Mouse (Mus musculus) kidney, postnatal 0 days (tissue): Measurements from ENCODE around the gene Olfr130. TPM values are rescaled to one million over a fixed set of nuclear protein-coding genes. Genes with fewer than 3 reads are reported as not detected.

Experiments
- ATAC-seq: fragments of 200-750 bp; cut with Nextera tagmentation; replicated peaks from 2 replicates; pipeline ENCODE4 v1.8.0; 2017; ENCODE audit warnings: low read depth, moderate number of reproducible peaks, moderate TSS enrichment, moderate library complexity; ENCODE audit not compliant: low FRiP score
- DNase-seq: peaks from one replicate; pipeline ENCODE4 v3.0.0-alpha.2; 2016; ENCODE audit warnings: low spot score
- H3K27ac ChIP-seq: fragments of 300-500 bp; sonication (generic); 2 replicates; pipeline ENCODE4 v1.5.1; 2014; ENCODE audit warnings: mild to moderate bottlenecking
- H3K27me3 ChIP-seq: fragments of 300-500 bp; sonication (generic); 2 replicates; pipeline ENCODE4 v1.6.1; 2014; ENCODE audit warnings: low read length, mixed read lengths; ENCODE audit not compliant: insufficient read depth
- H3K36me3 ChIP-seq: fragments of 300-500 bp; sonication (generic); 2 replicates; pipeline ENCODE4 v1.6.1; 2014; ENCODE audit warnings: low read length, mixed read lengths; ENCODE audit not compliant: insufficient read depth
- H3K4me1 ChIP-seq: fragments of 300-500 bp; sonication (generic); replicated peaks from 2 replicates; pipeline ENCODE4 v1.6.1; 2014; ENCODE audit warnings: antibody characterized with exemption, low read length, mixed read lengths; ENCODE audit not compliant: insufficient read depth
- H3K4me2 ChIP-seq: fragments of 300-500 bp; sonication (generic); 2 replicates; pipeline ENCODE4 v1.6.1; 2014; ENCODE audit warnings: mild to moderate bottlenecking, low read length, moderate library complexity, mixed read lengths
- H3K4me3 ChIP-seq: fragments of 300-500 bp; sonication (generic); replicated peaks from 2 replicates; pipeline ENCODE4 v1.5.1; 2014; ENCODE audit warnings: low read depth, low read length
- H3K9ac ChIP-seq: fragments of 300-500 bp; sonication (generic); 2 replicates; pipeline ENCODE4 v1.6.1; 2014; ENCODE audit warnings: low read depth, low read length
- H3K9me3 ChIP-seq: fragments of 300-500 bp; sonication (generic); replicated peaks from 2 replicates; pipeline ENCODE4 v1.6.1; 2016; ENCODE audit warnings: low read length, inconsistent platforms, mixed read lengths
- CTCF ChIP-seq: IDR thresholded peaks from 2 replicates; pipeline ENCODE4 v1.5.1; 2016; ENCODE audit warnings: antibody characterized with exemption, low read depth, mild to moderate bottlenecking, moderate library complexity
- WGBS: fragments of 180-500 bp; shearing (Covaris S2); extraction: QIAGEN DNeasy Blood & Tissue Kit; methylation state at CpG from one replicate; pipeline ENCODE4 v1.1.7; 2014; 5-methylcytosine and 5-hydroxymethylcytosine counted together
- polyA plus RNA-seq: library from polyadenylated mRNA; unstranded; fragments of >200 nt; fragmentation: Nextera tagmentation; extraction: Ambion mirVana; gene quantifications from 2 replicates; pipeline ENCODE4 v1.2.1, GENCODE M21; 2015

Gene Olfr130
- not detected in 2 replicates for polyA plus RNA-seq

- Histone ChIP-seq H3K4me3 (no peak within 1 kb of the TSS), H3K9me3 (no peaks in the 10 kb centered on the region), H3K4me1 (no peaks in the 10 kb centered on the region), H3K9ac (no peak within 1 kb of the TSS), H3K4me2 (no peak within 1 kb of the TSS), H3K36me3 (no peaks in the 10 kb centered on the region), H3K27ac (no peak within 1 kb of the TSS), H3K27me3 (no peaks in the 10 kb centered on the region)
- ATAC-seq = no peak
- TF ChIP-seq CTCF = no peak
- 88% methylated on average over 1 of the region's 1 CpGs for WGBS
- DNase-seq = no peak
Measured at GRCm38 (mm10) chr17:38063621-38064020, at the start of gene Olfr130. TSS of gene Olfr130 (plus strand) at chr17:38063921.

GRCm38 (mm10) chr17:38016341-38016740 lies 47.4 kb upstream of the Olfr130 start:
- H3K27me3 ChIP-seq = no peaks in the 10 kb centered on the region
- no peak overlapping the region for H3K9ac ChIP-seq
- no peak overlapping the region for H3K4me2 ChIP-seq
- no peak overlapping the region for H3K4me3 ChIP-seq
- DNase-seq (no peak), ATAC-seq (no peak)
- TF ChIP-seq CTCF = no peak
- WGBS = 74% methylated on average over 2 of the region's 2 CpGs
- H3K4me1 ChIP-seq = no peaks in the 10 kb centered on the region
- no peaks in the 10 kb centered on the region for H3K36me3 ChIP-seq
- H3K9me3 ChIP-seq = no peaks in the 10 kb centered on the region
- no peak overlapping the region for H3K27ac ChIP-seq

GRCm38 (mm10) chr17:38026297-38026696 lies 37.4 kb upstream of the Olfr130 start:
- Histone ChIP-seq H3K27me3 (no peaks in the 10 kb centered on the region), H3K4me1 (no peaks in the 10 kb centered on the region), H3K9me3 (no peaks in the 10 kb centered on the region), H3K36me3 (no peaks in the 10 kb centered on the region), H3K4me2 (no peak overlapping the region), H3K4me3 (no peak overlapping the region), H3K9ac (no peak overlapping the region), H3K27ac (no peak overlapping the region)
- WGBS = 32% methylated on average over 5 of the region's 5 CpGs
- ATAC-seq (no peak), DNase-seq (no peak)
- TF ChIP-seq CTCF = no peak

GRCm38 (mm10) chr17:38059979-38060378 lies 3.7 kb upstream of the Olfr130 start, which contains the start of gene Olfr129:
TSS of gene Olfr129 (minus strand) at chr17:38060079.
- Histone ChIP-seq H3K4me1 (no peaks in the 10 kb centered on the region), H3K4me2 (no peak within 1 kb of the TSS), H3K27ac (no peak within 1 kb of the TSS), H3K9me3 (no peaks in the 10 kb centered on the region), H3K27me3 (no peaks in the 10 kb centered on the region), H3K9ac (no peak within 1 kb of the TSS), H3K36me3 (no peaks in the 10 kb centered on the region), H3K4me3 (no peak within 1 kb of the TSS)
- 52% methylated on average over 1 of the region's 1 CpGs for WGBS
- no peak for ATAC-seq
- DNase-seq = no peak
- no peak for TF ChIP-seq CTCF

GRCm38 (mm10) chr17:38082364-38082763 lies 18.6 kb downstream of the Olfr130 start:
- no peak overlapping the region for H3K4me3 ChIP-seq
- DNase-seq (no peak), ATAC-seq (no peak)
- H3K27ac ChIP-seq = no peak overlapping the region
- 84% methylated on average over 4 of the region's 4 CpGs for WGBS
- H3K4me2 ChIP-seq = no peak overlapping the region
- no peak for TF ChIP-seq CTCF
- no peak overlapping the region for H3K9ac ChIP-seq
- no peaks in the 10 kb centered on the region for H3K27me3 ChIP-seq
- no peaks in the 10 kb centered on the region for H3K4me1 ChIP-seq
- no peaks in the 10 kb centered on the region for H3K9me3 ChIP-seq
- no peaks in the 10 kb centered on the region for H3K36me3 ChIP-seq

GRCm38 (mm10) chr17:38088593-38088992 lies 24.9 kb downstream of the Olfr130 start, which contains the start of gene Olfr131:
TSS of gene Olfr131 (minus strand) at chr17:38088693.
- H3K27me3 ChIP-seq = no peaks in the 10 kb centered on the region
- DNase-seq = no peak
- TF ChIP-seq CTCF = no peak

More at GRCm38 (mm10) chr17:38088593-38088992, 24.9 kb downstream of the Olfr130 start, which contains the start of gene Olfr131:
- no peaks in the 10 kb centered on the region for H3K4me1 ChIP-seq
- H3K9ac ChIP-seq = no peak within 1 kb of the TSS
- no peaks in the 10 kb centered on the region for H3K9me3 ChIP-seq
- H3K4me2 ChIP-seq = no peak within 1 kb of the TSS
- no peaks in the 10 kb centered on the region for H3K36me3 ChIP-seq
- ATAC-seq = no peak
- H3K4me3 ChIP-seq = no peak within 1 kb of the TSS
- no peak within 1 kb of the TSS for H3K27ac ChIP-seq

Other genes with a start within 250 kb of the Olfr130 start
- gene Olfr125, start 231.0 kb upstream of the Olfr130 start, polyA plus RNA-seq = not detected in 2 replicates
- not detected in 2 replicates for gene Olfr126, start 216.4 kb upstream of the Olfr130 start, polyA plus RNA-seq
- gene Olfr127, start 163.5 kb upstream of the Olfr130 start, polyA plus RNA-seq = not detected in 2 replicates
- not detected in 2 replicates for gene Olfr128, start 143.4 kb upstream of the Olfr130 start, polyA plus RNA-seq
- not detected in 2 replicates for gene Olfr761, start 110.8 kb upstream of the Olfr130 start, polyA plus RNA-seq
- gene Olfr129, start 3.8 kb upstream of the Olfr130 start, polyA plus RNA-seq = not detected in 2 replicates
- gene Olfr131, start 24.8 kb downstream of the Olfr130 start, polyA plus RNA-seq = not detected in 2 replicates
- gene Olfr132, start 70.6 kb downstream of the Olfr130 start, polyA plus RNA-seq = not detected in 2 replicates
- not detected in 2 replicates for gene Olfr133, start 81.4 kb downstream of the Olfr130 start, polyA plus RNA-seq
- not detected in 2 replicates for gene Olfr134, start 107.5 kb downstream of the Olfr130 start, polyA plus RNA-seq
- gene Olfr135, start 140.4 kb downstream of the Olfr130 start, polyA plus RNA-seq = not detected in 2 replicates
- not detected in 2 replicates for gene Olfr138, start 197.1 kb downstream of the Olfr130 start, polyA plus RNA-seq
- not detected in 2 replicates for gene Olfr137, start 243.6 kb downstream of the Olfr130 start, polyA plus RNA-seq